Mouse (Mus musculus): ENCODE measurements around the gene Ttc28.
A peak's percentile ranks its signal among the peaks of the same experiment; 100 is the strongest.

Gene Ttc28

DNA sequence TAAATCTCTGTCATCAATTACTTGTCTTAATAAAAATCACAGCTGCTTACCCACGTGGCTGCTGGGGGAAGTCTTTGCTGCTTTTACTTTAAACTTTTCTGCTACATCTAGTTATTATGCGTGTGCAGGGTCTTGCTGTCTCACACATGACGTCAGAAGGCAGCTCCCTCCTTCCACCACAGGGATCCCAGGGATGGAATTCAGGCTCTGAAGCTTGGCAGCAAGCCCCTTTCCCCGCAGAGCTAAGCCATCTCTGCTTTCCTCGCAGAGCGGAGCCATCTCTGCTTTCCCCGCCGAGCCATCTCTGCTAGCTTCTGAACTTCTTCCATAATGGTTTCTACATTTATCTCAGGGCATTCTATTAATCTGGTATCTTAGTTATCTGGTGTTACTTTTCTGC, 128.3 kb downstream of the Ttc28 start:
- no peak for DNase-seq (ENCODE audit: low spot score)

DNA sequence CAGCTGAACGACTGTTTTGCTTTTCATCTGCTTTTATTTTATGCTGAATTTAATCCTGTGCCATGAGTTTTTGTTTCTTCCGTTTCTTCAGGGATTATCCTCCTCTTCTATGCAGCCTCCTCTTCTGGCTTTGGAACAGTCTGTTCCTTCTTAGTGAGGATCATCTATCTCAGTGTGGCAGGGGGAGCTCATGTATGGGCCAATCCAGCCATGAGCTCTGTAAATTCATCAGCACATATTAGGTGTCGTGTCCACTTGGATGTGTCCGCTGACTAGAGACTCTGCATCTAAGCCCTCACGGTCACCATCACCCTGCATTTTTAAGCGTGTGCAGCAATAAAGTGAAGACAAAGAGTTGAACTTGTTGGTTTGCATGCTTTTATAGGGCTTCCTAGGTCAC, 128.8 kb downstream of the Ttc28 start:
- no peak for DNase-seq (ENCODE audit: low spot score)

DNA sequence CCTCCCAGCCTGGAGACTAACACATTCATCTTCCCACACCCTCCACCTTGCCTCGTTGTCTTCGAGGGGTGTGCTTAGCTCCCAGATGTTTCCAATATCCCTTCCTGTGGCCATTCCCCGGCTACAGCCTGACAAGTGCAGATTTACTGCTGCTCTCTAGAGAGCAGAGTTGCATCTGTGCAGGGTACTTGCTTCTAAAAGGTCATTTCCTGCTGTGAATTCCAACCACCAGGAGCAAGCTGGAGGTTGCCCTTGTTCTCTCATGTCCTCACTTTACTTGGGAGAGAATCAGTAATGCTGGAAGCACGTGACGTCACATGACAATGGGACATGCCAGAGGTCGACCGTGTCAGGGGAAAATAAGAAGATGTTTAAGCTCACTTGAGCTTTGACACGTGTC, 131.7 kb downstream of the Ttc28 start:
- DNase-seq (ENCODE audit: low spot score), result peak; percentile 82

DNA sequence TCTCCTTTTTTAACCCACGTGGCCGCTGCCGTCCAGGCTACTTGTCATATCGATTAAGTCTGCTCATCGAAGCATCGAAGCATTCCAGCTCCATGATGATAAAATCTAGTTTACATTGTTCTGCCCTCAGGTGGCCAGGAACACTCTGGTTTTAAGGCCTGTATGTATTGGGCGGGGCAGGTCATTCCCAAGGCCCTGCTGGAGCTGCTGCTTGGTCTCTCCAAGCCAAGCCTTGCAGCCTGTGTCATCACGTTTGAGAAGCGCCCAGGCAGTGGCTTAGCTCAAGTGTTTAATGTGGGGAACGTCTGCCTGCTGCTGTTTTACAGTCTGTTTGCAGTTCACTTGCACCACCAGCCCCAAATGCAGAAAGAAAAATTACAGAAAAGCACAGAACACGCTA, 132.5 kb downstream of the Ttc28 start:
- DNase-seq (ENCODE audit: low spot score), result no peak

DNA sequence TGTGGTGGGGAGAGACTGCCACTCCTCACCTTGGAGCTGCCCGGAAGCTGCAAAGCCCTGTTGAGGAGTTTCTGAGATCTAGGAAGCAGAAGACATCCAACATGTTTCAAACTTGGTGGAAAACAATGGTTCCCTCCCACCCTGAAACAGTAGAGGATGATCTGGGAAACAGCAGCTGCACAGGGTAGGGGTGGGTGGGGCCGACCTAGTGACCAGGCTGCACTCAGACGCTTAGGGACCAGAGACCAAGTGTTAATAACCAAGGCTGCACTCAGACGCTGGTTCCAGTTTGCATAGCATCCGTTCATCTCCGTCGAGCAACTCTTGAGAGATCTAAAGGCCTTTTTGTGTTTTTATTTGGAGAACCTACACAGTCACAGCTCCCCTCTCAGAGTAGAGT, 133.0 kb downstream of the Ttc28 start:
- no peak for DNase-seq (ENCODE audit: low spot score)

DNA sequence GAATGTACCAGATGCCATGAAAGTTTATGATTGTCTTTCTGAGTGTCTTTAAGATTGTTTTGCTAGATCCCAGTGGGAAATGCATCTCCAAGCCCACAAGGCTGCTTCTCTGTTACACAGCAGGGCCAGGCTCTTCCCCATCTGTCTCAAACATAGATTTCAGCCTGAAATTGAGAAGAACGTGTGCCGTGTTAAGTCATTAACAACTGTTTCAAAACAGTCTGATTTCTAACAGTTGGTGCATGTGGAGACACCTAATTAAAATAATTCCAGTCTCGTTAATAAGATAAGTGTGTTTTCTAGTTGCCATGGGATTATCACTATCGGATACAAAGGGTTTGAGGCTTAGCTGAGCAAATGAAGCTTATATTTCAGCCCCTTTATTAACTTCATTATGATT, 135.4 kb downstream of the Ttc28 start:
- DNase-seq (ENCODE audit: low spot score), result no peak

DNA sequence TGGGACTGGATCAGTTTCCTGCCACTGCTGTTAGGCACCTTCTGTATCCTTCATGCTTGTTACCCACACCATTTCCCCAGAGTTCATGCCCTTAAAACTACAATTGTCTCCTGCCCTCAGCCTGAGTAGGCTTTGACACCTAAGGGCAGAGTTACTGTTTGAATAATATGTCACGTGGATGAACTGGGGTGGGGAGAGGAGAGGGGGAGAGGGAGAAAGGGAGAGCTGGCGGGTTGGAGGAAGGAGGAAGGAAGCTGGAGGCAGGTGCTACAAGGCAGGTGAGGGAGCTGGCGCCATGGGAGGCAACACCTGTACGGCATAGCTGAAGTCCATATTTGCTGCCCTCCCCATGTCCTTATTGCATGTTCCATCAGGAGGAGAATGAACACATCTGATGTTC, 137.7 kb downstream of the Ttc28 start:
- DNase-seq (ENCODE audit: low spot score), result no peak

DNA sequence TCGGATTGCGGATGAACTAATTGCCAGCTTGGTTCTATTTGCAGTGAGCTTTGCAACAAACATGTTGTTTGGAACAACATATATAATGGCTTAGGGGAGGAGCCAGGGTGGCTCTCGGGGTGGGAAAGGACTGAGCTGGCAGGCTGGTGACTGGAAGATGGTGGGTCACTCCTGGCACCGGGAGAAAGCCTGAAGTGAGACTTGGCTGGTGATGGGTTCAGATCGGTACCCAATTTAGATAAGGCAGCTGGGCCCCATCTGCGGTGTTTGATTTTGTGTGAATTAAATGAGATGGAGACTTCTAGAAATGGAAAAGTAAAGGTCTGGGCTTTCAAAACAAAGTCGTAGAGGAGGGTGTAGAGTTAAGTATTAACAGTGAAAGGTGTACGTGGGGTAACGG, 142.7 kb downstream of the Ttc28 start:
- DNase-seq (ENCODE audit: low spot score), result no peak

DNA sequence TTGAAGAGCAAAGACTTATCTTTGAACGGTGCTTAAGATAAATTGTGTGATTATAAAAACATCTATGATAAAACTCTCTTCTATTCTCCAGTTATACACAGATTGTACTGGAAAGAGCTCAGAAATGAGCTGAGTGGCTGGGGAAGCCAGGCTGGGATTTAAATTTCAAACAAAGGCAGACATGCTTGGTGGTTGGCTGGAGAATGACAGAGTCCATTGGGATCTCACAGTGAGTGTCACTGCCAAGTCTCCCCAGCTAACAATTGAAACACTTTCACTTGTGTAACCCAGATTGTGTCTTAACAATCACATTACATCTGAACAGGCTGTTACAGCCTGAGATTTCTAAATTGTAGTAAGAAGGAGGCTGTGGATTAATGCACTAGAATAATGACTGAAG, 143.3 kb downstream of the Ttc28 start:
- DNase-seq (ENCODE audit: low spot score), result no peak

DNA sequence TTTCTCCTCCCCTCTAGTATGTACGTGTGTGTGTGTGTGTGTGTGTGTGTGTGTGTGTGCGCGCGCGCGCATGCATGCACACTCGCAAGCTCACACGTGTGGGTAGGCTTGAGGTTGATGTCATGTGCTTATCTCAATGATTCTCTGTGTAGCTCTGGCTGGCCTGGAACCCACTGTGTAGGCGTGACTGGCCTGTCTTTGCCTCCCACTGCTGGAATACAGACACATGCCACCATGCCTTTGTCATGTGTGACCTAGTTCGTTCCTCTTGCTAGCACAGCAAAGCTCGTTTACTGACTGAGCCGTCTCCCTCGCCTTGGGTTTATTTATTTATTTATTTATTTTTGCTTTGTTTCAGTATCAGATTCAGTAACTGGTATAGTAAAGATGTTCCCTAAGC, 145.0 kb downstream of the Ttc28 start:
- DNase-seq (ENCODE audit: low spot score), result peak; percentile 17

DNA sequence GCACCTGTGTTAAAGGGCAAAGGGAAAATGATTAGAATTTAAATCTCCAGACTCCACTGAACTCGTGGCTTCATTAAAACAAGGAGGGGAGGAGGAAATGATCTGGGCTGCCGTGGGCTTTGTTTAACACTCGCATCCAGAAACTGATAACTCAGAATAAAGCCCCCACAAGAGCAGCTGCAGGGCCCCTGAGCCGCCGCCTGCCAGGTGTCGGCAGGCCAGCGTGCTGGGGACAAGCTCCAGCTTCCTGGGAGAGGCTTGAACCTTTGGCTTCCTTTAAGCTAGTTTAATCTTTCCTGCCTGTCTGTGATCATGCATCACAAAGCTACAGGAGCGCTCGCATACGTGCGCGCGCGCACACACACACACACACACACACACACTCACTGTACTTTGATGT, 145.9 kb downstream of the Ttc28 start:
- DNase-seq (ENCODE audit: low spot score), result peak; percentile 35

DNA sequence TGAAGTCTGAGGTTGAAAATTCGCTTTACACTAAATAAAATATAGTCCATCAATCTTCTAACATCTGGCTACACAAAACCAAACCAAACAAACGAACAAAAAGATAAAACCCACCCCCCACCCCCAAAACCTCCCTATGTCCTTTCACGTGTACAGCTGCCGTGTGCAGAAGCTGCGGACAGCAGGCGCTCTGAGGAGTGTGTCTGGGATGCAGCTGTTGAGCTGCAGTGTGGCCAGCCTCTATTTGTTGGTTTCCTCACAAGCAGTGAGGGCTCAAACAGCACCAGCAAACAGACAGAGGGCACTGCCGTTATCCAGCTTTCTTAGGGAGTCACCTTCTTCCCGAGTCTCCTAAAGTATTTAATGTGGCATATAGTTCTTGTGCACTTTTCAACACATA, 146.6 kb downstream of the Ttc28 start:
- peak; percentile 20 for DNase-seq (ENCODE audit: low spot score)

DNA sequence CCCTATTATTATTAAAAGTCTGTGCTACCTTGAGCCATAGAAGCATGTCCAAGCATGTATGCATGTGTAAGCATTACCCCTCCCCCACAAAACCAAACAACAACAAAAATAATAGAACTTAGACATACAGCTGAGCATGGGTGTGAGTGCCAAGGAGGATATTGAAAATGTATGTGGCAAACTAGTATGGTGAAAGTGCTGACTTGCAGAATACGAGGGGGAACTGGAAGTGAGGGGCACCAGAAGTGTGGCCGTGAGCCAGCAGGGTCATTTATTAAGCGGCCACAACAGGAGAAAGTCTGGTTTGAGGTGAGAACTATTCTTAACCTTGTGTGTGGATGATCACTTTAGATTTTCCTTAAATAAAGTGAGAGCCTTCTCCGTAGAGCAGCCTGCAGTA, 148.7 kb downstream of the Ttc28 start:
- no peak for DNase-seq (ENCODE audit: low spot score)

DNA sequence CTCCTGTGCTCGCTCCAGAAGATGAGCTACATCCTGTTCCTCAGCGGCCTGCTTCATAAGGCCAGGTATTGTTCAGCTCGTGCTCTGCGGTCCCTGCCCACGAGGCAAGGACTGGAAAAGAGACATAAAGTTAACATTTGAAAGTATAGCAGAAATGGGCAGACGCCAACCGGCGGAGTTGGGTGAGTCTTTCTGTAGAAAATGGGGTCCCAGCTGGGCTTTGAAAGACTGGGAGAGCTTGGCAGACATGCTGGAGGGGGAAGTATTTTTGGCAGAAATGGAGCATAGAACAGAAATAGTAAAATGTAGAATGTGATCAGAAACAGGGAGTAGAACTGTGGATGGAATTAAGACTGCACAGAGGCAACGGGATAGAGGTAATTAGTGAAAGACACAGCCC, 149.3 kb downstream of the Ttc28 start:
- DNase-seq (ENCODE audit: low spot score), result no peak

DNA sequence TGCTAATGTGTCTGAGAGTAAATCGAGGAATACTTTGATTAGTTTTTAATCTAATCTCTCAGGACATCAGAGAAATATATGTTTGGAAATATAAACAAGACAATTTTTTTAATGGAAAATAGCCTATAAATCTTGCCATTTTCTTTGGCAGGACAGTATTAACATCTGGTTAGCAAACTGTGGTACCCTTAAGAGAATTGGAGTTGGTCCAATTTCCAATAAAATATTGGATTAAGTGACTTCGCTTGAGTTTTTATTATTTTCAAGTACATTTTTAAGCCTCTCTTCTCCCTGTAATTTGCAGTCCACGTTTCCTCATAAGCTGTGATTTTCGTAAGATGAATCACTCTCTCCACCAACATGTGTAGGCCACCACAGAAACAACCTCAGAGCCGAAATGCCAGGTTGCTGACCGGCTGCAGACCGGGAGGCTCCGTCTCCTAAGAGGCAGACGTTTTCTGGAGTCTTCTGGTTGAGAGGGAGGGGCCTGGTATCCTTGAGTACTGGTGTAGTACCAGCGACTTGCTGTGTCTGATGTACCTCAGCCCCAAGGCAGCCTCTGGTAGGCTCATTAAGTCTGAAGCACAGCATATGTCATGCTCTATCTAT, 153.2 kb downstream of the Ttc28 start:
- no peak for DNase-seq (ENCODE audit: low spot score)

DNA sequence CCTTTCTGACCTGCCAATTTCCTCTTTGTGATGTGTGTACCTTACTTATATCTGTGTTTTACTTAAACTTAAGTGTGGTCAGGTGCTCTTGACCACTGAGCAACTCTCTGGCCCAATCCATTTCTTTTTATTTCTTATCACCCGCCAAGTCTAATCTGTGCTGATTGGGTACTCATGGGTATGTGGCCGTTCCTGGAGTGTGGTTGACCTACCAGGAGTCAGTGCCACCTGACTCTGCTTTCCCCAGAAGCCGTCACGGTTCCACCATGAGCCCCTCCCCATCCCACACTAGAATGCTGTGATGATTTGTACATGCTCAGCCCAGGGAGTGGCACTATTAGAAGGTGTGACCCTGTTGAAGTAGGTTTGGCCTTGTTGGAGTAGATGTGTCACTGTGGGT, 153.9 kb downstream of the Ttc28 start:
- DNase-seq (ENCODE audit: low spot score), result no peak

DNA sequence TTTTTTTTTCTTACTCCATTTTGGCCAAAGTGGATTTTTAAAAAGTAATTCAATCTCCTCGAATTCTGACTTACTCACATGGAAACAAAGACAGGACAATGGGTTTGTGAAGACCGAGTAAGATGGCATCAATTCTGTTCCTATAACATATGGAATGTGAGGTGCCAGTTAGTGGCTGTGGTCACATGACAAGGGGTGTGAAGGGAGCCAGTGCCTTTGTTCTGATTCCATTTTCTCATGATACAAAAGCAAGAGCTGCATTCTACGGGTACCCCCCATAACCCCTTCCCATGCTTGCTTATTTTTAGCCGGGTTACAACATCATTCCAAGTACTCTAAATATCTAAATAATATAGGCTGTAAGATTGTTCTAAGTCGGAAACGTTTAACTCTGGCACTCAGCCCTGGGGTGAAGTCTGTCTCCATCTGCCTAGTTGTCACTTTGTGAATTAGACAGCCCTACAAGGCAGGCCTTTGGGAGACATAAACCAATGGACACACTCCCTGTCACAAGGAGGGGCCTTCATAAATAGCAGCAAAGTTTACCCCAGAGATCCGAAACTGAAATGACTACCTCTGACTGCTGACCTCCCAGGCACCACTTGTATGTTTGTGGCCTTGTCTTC, 157.6 kb downstream of the Ttc28 start:
- DNase-seq (ENCODE audit: low spot score), result no peak

DNA sequence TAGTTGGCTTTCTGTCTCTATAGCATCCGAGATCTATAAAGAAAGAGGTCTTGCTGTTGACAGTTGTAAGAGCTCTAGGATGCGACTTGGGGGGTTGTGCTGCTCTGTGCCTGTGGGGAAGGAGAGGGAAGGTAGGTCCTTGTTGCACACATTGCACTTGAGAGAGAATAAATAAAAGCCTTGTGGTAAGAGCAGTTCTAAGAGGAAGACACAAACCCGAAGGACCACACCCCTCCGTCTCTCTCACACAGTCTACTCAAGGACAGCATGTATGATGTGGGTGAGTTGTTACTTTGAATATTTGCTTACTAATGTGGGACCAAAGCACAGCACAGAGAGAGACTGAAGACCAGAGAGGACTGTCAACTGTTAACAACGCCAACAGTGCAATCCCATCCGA, 160.2 kb downstream of the Ttc28 start:
- DNase-seq (ENCODE audit: low spot score), result no peak

DNA sequence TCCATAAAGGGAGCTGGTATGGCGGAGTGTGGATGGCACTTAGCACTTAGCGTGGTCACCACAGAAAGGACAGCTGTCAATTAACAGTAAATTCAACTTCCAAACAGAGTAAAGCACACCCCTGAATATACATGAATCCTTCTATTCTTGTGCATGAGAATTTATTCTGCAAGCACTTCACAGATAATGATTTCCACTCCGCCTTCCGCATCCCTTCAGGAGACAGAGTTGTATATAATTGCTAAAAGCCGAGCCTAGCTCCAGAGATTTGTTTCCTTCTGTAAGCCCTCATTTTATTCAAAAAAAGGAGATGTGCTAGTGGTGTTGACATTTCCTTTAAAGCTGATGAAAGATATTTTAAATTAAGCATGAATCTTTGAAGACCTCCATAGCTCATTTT, 162.3 kb downstream of the Ttc28 start:
- no peak for DNase-seq (ENCODE audit: low spot score)

DNA sequence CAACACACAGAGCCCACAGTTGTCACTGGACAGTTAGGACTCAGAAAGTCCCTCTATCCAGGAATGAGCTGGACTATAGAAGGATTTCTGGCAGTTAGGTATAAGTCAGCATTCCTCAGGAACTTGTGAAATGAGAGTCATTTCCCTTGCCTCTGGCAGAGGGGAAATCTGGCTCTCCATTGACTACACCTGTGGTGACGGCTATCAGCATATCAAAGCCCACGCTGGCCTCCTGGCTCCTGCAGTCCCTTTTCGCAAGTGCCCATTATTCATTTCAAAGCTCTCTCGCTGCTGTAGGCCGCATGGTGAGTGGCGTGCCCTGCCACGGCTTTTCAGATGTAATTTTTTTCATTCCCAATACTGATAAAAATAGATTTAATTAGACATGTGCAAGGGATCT, 164.6 kb downstream of the Ttc28 start:
- DNase-seq (ENCODE audit: low spot score), result no peak

DNA sequence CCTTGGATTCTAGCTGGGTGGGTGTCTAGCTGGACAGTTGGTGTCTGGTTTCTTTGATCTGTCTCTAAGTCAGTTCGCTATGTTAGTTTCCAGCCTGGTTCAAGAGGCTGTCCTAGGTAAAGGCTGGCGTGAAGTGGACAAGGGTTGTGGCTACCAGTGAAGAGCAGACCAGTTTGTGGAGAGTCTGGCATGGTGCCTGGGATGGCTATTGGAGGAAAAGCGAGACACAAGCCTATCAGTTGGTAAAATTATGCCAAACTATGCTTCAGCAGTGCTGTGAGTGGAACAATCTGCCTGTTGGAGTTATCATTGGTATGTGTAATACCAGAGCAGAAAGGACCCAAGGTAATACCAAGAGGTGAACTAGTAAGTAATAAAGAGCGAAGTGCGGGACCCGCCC, 166.8 kb downstream of the Ttc28 start:
- no peak for DNase-seq (ENCODE audit: low spot score)

DNA sequence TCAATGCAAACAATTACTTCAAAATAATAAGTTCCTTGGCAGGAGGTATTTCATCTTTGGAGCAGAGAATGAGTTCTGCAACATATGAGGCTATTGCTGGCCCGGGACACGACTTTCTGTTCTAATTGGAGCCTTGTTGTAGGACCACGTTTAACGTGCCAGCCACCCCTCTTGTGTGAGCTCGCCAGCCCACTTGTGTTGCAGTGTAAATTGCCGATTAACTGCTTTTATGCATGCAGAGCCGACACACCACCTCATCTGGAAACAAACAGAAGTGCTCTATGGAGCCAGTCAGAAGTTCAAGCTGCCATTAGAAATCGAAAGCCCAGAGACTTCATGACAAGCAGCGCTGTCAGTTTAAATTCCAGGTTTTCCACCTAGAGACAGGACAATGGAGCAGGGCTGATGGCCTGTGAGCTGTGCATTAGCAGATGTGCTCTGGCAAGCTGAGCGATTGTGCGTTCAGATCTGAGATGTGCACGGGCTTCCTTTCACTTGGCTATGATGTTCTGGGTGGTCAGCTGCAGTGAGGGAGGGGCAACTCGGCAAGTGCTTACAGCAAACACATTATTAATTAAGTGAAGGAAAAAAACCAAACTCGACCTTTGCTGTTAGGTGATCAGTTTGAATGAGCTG, 167.4 kb downstream of the Ttc28 start:
- DNase-seq (ENCODE audit: low spot score), result no peak

DNA sequence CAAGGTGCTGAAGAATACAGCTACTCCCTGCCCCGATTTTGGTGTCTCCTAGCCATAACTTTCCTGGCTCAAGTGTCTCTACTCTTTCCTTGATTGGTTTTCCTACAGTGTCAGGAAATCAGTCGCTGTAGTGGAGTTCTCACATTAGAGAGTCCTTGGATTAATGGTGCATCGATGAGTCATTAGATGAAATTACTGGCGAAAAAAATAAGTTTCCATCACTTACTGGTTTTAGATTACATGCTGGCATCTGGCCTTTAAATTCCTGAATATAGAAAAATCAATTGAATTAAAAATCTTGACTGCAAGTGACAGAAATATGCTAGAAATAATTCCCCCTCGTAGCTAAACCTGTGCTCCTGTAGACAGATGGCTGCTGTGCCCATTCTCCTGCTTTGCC, 168.4 kb downstream of the Ttc28 start:
- DNase-seq (ENCODE audit: low spot score), result no peak

DNA sequence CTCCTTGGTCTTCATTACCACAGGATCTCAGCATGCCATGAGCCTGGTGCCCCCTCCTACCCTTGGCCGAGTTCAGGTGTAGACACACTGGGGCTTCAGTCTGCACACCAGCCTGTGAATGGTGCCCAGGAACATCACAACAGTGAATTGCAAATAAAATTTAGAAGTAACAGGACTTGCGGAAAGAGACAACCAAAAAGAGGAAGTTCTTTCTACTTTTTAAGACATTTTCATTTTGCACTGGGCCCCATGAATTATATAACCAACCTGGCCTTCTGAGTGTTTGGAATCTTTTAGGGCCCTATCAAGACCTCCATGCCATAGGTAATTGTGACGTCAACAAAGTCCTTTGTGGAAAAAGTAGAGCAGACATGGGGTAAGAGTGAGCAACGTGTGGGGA, 170.0 kb downstream of the Ttc28 start:
- no peak for DNase-seq (ENCODE audit: low spot score)
